Mouse (Mus musculus) layer of hippocampus, adult 8-10 months (tissue): Measurements from ENCODE around the gene Galnt10. TPM values are rescaled to one million over a fixed set of nuclear protein-coding genes. Genes with fewer than 3 reads are reported as not detected.

Experiments
- DNase-seq, 2 experiments: peaks; one replicate each; pipeline ENCODE4 v3.0.0; 2022; ENCODE audit warnings: low spot score in 2 of 2
- total RNA-seq, 4 experiments: library from RNA; stranded (reverse); gene quantifications; 2 replicates each; pipeline ENCODE4 v1.2.4; 2022

The Galnt10 gene
- total RNA-seq, 4 experiments from 2014 or later: 6.2 to 10.1 (median 7.3) TPM

GRCm38 (mm10) chr11:57688179-57688929 lies 43.1 kb downstream of the Galnt10 start:
- DNase-seq: no peak

DNA sequence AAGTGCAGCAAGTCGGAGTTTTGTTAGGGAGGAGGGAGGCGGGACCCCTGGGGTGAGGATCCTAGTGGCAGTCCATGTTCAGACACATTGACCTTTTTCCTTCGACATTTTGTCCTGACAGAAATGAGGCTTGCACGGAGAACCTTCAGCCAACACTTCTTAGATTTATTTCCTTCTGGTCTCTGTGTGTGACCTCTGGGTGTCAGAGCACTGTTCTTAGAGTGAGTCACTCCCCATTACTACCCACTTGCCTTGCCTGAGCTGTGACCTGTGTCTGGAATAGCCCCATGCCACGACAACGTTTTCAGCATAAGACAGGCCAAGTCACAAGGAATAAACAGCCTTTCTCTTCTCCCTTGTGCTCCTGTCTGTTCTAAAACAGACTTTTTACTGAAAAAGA lies 44.6 kb downstream of the Galnt10 start:
- no peak for DNase-seq

DNA sequence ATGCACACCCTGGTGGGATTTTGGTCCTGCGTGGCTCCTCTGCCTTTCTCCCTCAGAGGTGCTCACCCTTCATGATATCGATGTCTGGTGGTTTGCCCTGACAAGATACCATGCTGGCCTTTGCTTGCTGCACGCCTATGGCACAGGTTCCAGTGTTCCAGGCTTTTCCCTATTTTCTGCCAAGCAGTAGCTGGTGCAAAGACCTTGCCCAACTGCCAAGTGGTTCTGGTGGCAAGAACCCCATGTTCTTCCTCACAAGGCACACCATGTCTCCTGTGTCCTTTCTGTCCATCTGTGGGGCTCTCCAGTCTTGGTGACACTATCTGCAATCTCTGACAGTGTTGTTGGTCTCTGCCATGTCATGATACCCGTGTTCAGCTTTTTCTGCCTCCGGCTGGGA lies 45.6 kb downstream of the Galnt10 start:
- no peak for DNase-seq

GRCm38 (mm10) chr11:57691939-57692338 lies 46.7 kb downstream of the Galnt10 start:
- DNase-seq: no peak

DNA sequence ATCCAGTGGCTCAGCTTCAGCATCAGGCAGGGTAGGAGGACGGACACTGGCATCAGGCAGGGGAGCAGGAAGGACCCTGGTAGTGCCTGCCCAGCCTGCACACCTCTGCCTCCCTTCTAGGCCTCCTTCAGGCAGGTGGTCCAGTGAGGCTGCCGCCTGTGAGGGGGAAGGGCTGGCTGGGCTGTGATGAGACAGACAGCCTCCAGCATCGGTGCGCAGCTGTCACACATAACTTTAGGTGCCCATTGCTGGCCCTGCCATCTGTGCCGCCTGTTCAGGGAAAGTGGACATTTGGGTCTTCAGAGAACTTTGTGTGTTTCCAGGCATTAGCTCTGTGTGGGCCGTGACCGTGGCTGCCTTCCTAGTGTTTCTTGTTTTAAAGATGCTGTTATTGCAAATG lies 47.5 kb downstream of the Galnt10 start:
- no peak for DNase-seq

DNA sequence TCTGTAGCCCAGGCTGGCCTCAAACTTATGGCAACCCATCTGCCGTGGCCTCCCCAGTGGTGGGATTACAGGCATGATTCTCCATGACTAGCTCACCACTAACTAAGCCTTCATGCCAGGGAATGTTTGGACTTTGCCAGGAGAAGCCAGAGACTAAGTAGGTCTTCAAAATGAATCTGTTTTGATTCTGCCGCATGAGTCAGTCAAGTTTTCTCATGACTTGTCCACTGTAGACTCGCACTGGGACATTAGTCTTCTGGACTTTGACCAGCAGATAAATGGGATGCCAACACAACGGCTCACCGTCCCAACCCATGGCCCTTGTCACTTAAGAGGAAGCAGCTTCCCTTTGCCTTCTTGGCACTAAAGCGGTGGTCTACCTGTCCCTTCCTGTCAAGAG lies 49.2 kb downstream of the Galnt10 start:
- no peak for DNase-seq

GRCm38 (mm10) chr11:57696207-57696676 lies 51.0 kb downstream of the Galnt10 start:
- no peak for DNase-seq

GRCm38 (mm10) chr11:57696807-57697251 lies 51.6 kb downstream of the Galnt10 start:
- DNase-seq: no peak

GRCm38 (mm10) chr11:57700114-57700513 lies 54.9 kb downstream of the Galnt10 start:
- DNase-seq: no peak

DNA sequence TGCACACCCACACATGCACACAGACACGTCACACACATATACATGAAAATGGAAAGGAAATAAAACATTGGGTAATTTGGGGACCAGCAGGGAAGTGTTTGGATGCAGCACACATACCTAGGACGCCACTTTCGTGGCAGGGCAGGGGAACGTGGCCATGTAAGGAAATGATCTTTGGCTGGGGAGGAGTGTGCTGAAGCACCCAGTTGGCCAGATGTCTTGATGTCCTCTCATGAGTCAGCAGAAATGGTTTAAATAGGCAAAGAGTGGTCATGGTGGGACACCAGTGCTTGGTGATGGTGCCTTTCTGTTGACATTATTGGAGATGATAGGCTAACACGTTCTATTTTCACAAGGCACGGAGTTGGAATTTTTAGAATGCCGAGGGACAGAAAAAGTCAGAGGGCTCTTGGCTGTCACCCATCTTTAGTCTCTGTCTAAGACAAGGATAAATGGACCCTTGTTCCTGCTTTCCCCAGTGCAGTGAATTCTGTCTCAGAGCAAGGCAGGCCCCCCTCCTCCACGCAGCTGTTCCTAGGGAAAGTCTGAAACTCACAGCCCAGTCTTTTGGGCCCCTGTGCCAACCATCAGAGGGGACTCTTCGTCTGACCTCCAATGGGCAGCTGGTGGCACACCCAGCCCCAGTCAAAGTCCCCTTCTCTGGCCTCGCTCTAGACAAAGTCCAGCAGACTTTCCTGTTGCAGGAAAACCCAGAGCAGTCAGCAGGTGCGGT lies 56.1 kb downstream of the Galnt10 start:
- no peak for DNase-seq

- DNase-seq: no peak
Measured at GRCm38 (mm10) chr11:57701956-57702355, 56.7 kb downstream of the Galnt10 start.

- no peak for DNase-seq
Measured at GRCm38 (mm10) chr11:57706620-57707019, 61.4 kb downstream of the Galnt10 start.

DNA sequence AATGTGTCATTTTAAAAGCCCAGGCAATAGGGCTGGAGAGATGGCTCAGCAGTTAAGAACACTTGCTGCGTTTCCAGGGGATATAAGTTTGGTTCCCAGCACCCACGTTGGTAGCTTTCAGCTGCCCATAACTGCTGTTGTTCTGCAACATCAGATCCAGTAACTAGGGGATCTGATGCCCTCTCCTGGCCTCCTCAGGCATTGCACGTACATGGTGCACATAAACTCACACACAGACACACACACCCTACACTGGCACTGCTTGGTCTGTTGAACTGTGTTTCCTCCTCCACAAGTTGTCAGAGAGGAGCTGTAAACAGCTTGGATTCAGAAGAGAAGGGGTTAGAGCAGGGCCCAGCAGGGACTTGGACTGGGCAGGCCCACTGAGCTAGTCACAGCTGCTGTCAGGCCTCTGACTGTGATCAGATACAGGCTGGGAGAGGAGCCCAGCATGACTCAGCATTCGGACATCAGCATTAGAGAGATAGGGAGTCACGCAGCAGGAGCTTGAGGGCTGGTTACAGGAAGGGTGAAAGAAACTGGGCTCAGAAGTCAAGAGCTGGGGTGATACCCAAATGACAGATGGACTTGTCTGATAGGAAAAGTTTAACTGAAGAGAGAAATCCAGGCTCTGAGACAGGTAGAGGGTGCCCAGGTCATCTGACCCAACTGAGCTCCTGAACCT lies 62.0 kb downstream of the Galnt10 start:
- no peak for DNase-seq

DNA sequence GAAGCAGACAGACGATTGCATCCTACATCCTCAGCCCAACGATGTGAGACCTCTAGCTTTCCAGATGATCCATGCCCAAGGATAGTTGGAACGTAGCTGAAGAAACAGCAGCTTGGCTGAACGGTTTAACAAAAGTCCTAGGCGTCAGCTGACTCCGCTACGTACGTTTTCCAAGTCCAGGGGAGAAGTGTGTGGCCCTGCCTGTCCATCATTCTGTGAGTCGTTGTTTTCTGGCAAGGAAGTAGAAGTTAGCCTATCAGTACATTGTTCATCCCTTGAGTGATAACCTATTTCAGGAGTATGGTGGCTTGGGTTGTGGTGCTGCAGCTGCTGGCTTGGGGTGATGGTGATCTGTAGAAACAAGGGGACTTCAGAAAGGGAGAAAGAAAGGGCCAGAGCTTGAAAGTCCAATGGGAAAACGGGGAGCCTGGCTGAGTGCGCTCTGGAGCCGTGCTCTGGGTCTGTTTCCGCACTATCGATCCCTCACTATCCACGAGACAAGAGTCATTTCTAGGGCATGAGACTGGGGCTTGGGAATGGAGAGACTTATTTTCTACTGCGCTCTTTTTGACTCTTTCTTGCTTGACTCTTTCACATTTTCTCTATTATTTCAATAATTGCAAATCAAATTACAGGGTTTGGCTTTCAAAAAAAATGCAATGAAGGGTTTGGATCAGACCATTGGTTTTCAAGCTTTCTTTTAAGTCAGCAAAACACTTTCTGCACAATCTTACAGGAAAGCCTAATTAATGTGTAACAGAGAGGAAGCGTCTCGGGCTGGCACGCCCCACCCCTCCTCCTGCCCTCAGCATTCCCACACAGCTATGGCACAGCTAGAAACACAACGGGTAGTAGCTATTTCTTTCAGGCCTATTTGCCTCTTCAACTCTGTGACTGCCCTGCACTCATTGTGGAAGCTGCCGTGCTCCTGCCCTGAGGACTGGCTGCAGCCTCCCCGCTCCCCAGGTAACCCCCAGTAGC lies 63.2 kb downstream of the Galnt10 start:
- DNase-seq: no peak

DNA sequence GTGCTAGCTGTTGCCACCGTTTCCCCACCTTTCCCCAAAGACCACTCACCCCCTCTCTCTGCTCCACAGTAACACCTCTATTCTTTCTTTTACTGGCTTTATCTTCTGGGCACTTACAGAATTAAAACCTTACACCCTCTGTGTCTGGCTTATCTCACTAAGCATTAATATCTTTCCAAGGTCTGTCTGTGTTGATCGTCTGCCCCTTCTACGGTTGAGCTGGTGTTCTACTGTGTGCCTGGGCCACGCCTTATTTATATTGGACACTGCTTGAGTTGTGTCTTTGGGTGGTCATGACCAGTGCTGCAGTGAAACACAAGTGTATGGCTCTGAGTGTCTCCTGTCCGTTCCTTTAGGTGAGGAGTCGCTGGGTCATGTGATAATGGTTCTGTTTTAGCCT lies 68.7 kb downstream of the Galnt10 start:
- no peak for DNase-seq

GRCm38 (mm10) chr11:57716721-57717120 lies 71.5 kb downstream of the Galnt10 start:
- no peak for DNase-seq

- DNase-seq: no peak
Measured at GRCm38 (mm10) chr11:57717432-57717831, 72.2 kb downstream of the Galnt10 start.

- no peak for DNase-seq
Measured at GRCm38 (mm10) chr11:57718081-57718480, 72.8 kb downstream of the Galnt10 start.

- no peak for DNase-seq
Measured at GRCm38 (mm10) chr11:57719631-57720030, 74.4 kb downstream of the Galnt10 start.

DNA sequence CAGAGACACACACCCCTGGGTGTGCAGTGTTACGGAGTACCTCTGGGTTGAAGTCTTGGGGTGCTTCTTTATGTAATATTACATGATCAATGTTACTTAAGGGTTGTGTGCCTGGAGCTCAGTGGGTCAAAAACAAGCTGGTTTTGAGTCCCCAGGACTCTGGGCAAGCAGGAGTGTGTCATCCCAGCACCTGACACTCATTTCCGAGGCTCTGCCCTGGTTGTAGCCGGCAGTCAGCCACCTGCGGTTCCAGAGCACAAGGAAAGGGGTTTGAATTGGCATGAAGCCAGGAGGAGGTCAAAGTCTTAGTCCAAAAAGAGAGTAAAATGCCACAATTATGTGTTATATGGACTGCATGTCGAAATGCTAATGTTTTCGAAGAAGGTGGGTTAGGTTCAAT lies 74.8 kb downstream of the Galnt10 start:
- no peak for DNase-seq
